Mouse (Mus musculus): ENCODE measurements around the gene Calu. TPM values are rescaled to one million over a fixed set of nuclear protein-coding genes. Genes with fewer than 3 reads are reported as not detected.

Gene Calu
- polyA plus RNA-seq, 1 experiment from 2014 or later: 384 TPM

DNA sequence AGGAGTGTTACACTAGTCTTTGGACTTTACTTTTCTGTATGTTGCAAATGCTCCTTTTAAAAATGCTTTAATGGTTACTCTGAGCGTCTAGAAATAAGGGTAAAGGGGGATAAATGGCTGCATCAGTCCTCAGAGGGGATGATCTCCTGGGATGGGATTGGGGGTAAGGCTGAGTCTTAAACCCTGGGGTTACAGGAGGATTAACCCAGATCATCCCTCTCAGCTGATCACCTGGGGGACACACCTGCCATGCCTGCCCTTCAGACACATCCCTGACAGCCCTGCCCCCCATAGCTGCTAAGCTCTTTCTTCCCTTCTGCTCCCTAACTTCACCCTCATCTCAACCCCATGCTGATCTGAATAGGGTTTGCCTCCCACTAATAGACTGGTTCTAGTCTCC is 46.4 kb downstream of the Calu start:
- Histone ChIP-seq H3K27me3 (ENCODE audit: control insufficient read depth, insufficient read depth, low read length) (no peaks in the 10 kb centered on the region), H3K4me1 (ENCODE audit: control insufficient read depth, insufficient read depth, low read length) (peaks cover 10% of the 10 kb centered on the region), H3K4me2 (replicated peaks; ENCODE audit: low read depth, low read length) (no peak overlapping the region), H3K36me3 (ENCODE audit: control insufficient read depth, insufficient read depth, low read length) (no peaks in the 10 kb centered on the region), H3K9me3 (ENCODE audit: control insufficient read depth, low read depth, low read length) (no peaks in the 10 kb centered on the region), H3K4me3 (ENCODE audit: low read depth, low read length) (no peak overlapping the region), H3K9ac (replicated peaks; ENCODE audit: low read depth, low read length) (no peak overlapping the region), H3K27ac (ENCODE audit: low read length) (no peak overlapping the region)
- 54% methylated on average over 1 of the region's 1 CpGs for WGBS
- no peak for ATAC-seq (ENCODE audit: insufficient number of reproducible peaks, insufficient read depth, low FRiP score, low read depth)

DNA sequence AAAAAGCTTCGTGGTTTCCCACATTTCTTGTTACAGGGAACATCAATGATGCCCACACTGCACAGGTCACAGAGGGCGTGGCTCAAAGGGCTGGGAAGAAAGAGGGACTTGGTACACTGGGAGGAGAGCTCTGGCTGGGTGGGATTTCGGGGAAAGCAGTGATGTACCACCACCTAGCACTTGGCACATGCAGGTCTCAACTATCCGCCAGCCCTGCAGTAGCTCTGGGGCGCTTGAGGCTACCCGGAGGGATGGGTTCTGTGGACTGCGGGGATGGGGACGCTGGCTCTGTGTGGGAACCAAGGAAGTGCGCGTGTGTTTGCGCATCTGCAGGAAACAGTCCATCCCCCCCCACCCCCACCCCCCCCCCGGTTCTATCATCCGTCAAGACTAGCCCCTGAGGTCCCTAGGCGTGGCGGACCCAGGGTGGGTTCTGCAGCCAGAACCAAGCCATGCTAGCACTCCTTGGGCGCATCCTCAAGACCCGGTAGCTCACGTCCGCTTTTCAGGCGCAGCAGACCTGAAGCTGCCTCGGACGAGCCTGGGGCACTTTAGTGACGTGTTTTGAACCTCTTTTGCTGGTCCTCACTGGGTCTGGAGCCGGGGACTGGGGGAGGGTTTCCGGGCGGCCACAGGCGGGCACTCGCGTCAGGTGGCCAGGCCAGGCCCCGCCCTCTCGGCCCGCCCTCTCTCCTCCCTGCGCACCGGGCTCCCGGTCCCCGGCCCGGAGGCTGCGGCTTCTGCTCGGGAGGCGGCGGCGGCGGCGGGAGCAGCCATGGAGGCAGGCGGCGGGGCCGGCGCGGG is 48.2 kb downstream of the Calu start, which contains the start of gene Ccdc136:
Gene Ccdc136 (plus strand): TSS at position 400 of the 804 bp plus-strand sequence.
- Histone ChIP-seq H3K27ac (ENCODE audit: low read length) (peak within 1 kb of the TSS; percentile 53; the same call in 1 of the 2 replicates), H3K4me3 (ENCODE audit: low read depth, low read length) (peak within 1 kb of the TSS; percentile 63), H3K9ac (replicated peaks; ENCODE audit: low read depth, low read length) (peak within 1 kb of the TSS; percentile 55), H3K4me2 (replicated peaks; ENCODE audit: low read depth, low read length) (peak within 1 kb of the TSS; percentile 89), H3K27me3 (ENCODE audit: control insufficient read depth, insufficient read depth, low read length) (no peaks in the 10 kb centered on the region), H3K36me3 (ENCODE audit: control insufficient read depth, insufficient read depth, low read length) (no peaks in the 10 kb centered on the region), H3K4me1 (ENCODE audit: control insufficient read depth, insufficient read depth, low read length) (peaks cover 10% of the 10 kb centered on the region), H3K9me3 (ENCODE audit: control insufficient read depth, low read depth, low read length) (no peaks in the 10 kb centered on the region)
- ATAC-seq (ENCODE audit: insufficient number of reproducible peaks, insufficient read depth, low FRiP score, low read depth): peak; percentile 92
- 1% methylated on average over 46 of the region's 49 CpGs for WGBS

DNA sequence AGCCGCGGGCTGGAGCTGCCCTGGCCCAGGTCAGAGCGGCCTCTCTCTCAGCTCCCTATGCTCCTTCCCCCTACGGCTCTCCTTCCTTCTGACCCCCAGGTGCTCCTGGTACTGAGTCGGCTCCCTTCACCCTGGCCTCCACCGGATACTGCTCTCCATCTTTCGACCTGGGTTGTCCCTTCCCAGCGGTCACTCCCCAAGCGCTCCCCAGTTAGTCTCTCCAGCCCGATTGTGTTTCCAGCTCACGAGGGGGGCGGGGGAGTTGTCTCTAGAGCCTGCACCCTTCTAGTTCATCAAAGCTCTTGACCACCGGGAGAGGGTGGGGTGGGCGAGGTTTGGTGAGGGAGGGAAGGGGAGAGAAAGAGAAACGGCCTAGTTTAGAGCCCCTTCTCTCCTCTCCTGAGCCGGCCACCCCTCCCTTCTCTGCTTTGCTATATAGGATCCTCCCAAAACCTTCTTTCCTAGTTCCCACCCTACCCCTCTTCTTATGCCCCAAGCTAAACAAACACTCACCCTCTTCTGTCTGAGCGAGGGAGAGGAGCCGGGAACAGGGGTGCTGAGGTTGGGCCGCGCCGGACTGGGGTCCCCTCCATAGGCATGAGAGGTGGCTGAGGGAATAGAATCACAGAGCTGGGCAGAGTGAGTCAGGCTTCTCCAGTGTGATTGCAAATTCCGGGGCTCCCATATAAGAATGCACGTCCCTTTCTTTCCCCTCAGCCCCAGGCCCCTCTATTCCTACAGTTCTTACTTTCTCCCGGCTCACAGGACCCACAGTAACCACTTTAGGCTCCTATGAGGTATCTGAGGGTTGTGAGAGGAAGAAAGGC is 49.1 kb downstream of the Calu start:
- H3K4me1 ChIP-seq (ENCODE audit: control insufficient read depth, insufficient read depth, low read length): peaks cover 10% of the 10 kb centered on the region
- no peaks in the 10 kb centered on the region for H3K27me3 ChIP-seq (ENCODE audit: control insufficient read depth, insufficient read depth, low read length)
- H3K36me3 ChIP-seq (ENCODE audit: control insufficient read depth, insufficient read depth, low read length): no peaks in the 10 kb centered on the region
- no peaks in the 10 kb centered on the region for H3K9me3 ChIP-seq (ENCODE audit: control insufficient read depth, low read depth, low read length)
- peak; percentile 77 for ATAC-seq (ENCODE audit: insufficient number of reproducible peaks, insufficient read depth, low FRiP score, low read depth)
- peak overlapping the region; percentile 63 for H3K4me3 ChIP-seq (ENCODE audit: low read depth, low read length)
- H3K27ac ChIP-seq (ENCODE audit: low read length): peak overlapping the region; percentile 53; the same call in 1 of the 2 replicates
- WGBS: 1% methylated on average over 24 of the region's 24 CpGs
- peak overlapping the region; percentile 89 for H3K4me2 ChIP-seq (replicated peaks; ENCODE audit: low read depth, low read length)
- H3K9ac ChIP-seq (replicated peaks; ENCODE audit: low read depth, low read length): peak overlapping the region; percentile 55

DNA sequence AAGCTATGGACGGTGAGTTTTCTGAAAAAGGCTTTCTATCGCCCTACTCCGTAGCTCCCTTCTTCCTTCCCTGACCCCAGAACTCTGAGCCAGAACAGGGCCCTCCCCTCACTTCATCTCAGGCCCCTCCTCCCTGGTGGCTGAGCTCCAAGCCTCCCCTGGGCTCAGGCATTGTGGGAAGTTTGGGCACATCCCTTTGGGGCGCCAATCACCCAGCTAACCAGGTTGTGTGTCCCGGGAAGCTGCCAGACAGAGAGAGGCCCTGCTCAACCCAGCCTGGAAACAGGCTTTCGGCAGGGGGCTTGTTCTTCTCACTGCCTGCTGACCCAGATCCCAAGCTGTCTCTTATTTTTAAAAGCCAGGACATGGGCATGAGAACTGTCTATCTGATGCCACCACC is 49.7 kb downstream of the Calu start:
- Histone ChIP-seq H3K27ac (ENCODE audit: low read length) (no peak overlapping the region; the same call in 1 of the 2 replicates), H3K27me3 (ENCODE audit: control insufficient read depth, insufficient read depth, low read length) (no peaks in the 10 kb centered on the region), H3K4me1 (ENCODE audit: control insufficient read depth, insufficient read depth, low read length) (peaks cover 10% of the 10 kb centered on the region), H3K9me3 (ENCODE audit: control insufficient read depth, low read depth, low read length) (no peaks in the 10 kb centered on the region), H3K36me3 (ENCODE audit: control insufficient read depth, insufficient read depth, low read length) (no peaks in the 10 kb centered on the region), H3K4me3 (ENCODE audit: low read depth, low read length) (peak overlapping the region; percentile 63), H3K4me2 (replicated peaks; ENCODE audit: low read depth, low read length) (peak overlapping the region; percentile 89), H3K9ac (replicated peaks; ENCODE audit: low read depth, low read length) (no peak overlapping the region)
- 11% methylated on average over 6 of the region's 6 CpGs for WGBS
- no peak for ATAC-seq (ENCODE audit: insufficient number of reproducible peaks, insufficient read depth, low FRiP score, low read depth)

DNA sequence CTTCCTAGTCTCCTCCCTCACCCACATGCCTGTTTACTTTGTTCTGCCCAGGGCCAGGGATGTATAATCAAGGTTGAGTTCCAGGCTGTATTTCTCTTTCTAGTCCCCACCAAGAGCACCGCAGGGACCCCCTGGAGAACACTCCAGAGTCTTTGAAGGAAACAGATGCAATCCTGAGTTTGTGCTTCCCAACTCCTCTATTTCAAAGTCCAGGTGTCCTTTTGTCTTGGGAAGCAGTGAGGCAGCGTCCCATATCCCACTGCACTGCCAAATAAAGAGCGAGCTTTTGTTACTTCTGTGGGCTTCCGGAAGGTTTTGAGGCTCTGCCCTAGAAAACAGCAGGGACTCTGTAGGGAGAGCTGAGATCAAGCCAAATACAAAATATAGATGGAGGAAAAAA is 52.0 kb downstream of the Calu start:
- Histone ChIP-seq H3K4me3 (ENCODE audit: low read depth, low read length) (no peak overlapping the region), H3K36me3 (ENCODE audit: control insufficient read depth, insufficient read depth, low read length) (no peaks in the 10 kb centered on the region), H3K27ac (ENCODE audit: low read length) (no peak overlapping the region), H3K27me3 (ENCODE audit: control insufficient read depth, insufficient read depth, low read length) (no peaks in the 10 kb centered on the region), H3K4me1 (ENCODE audit: control insufficient read depth, insufficient read depth, low read length) (peaks cover 10% of the 10 kb centered on the region), H3K9ac (replicated peaks; ENCODE audit: low read depth, low read length) (no peak overlapping the region), H3K4me2 (replicated peaks; ENCODE audit: low read depth, low read length) (no peak overlapping the region), H3K9me3 (ENCODE audit: control insufficient read depth, low read depth, low read length) (no peaks in the 10 kb centered on the region)
- no peak for ATAC-seq (ENCODE audit: insufficient number of reproducible peaks, insufficient read depth, low FRiP score, low read depth)
- 83% methylated on average over 4 of the region's 4 CpGs for WGBS

DNA sequence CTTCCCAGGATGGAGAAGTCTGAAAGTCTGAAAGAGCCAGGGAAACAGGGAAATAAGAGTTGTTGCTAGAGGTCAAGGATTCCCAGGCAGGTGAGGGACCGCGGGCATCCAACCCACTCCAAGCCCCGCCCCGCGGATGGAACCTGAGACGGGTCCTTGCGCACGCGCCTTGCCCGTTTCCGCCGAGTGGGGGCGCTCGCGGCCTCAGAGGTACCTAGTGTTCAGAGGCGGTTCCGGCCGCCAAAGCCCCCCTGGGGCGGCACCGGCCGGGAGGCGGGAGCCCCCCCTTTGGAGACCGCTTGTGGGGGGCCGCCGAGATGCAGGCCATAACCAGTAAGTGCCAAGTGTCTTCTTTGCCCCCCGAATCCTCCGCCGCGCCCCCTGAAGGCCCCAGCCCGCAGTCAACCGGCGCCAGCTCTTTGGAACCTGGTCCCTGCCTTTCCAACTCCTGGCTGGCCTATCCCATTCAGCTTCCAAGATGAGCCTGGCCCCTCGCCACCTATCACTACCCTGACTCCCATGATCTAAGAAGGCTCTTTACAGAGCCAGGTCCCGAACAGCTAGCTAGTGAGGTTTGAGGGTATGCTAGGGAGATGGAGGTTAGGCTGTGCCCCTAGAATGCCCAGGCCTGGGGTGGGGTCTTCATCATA is 54.9 kb downstream of the Calu start:
- Histone ChIP-seq H3K4me2 (replicated peaks; ENCODE audit: low read depth, low read length) (no peak overlapping the region; the same call in 1 of the 2 replicates), H3K9ac (replicated peaks; ENCODE audit: low read depth, low read length) (no peak overlapping the region), H3K36me3 (ENCODE audit: control insufficient read depth, insufficient read depth, low read length) (no peaks in the 10 kb centered on the region), H3K27me3 (ENCODE audit: control insufficient read depth, insufficient read depth, low read length) (no peaks in the 10 kb centered on the region), H3K4me3 (ENCODE audit: low read depth, low read length) (no peak overlapping the region; the same call in 1 of the 2 replicates), H3K27ac (ENCODE audit: low read length) (no peak overlapping the region), H3K9me3 (ENCODE audit: control insufficient read depth, low read depth, low read length) (no peaks in the 10 kb centered on the region), H3K4me1 (ENCODE audit: control insufficient read depth, insufficient read depth, low read length) (no peaks in the 10 kb centered on the region)
- ATAC-seq (ENCODE audit: insufficient number of reproducible peaks, insufficient read depth, low FRiP score, low read depth): 0 out of 2 replicates have a peak, but pooled peaks have one; percentile 23
- WGBS: 9% methylated on average over 34 of the region's 34 CpGs

DNA sequence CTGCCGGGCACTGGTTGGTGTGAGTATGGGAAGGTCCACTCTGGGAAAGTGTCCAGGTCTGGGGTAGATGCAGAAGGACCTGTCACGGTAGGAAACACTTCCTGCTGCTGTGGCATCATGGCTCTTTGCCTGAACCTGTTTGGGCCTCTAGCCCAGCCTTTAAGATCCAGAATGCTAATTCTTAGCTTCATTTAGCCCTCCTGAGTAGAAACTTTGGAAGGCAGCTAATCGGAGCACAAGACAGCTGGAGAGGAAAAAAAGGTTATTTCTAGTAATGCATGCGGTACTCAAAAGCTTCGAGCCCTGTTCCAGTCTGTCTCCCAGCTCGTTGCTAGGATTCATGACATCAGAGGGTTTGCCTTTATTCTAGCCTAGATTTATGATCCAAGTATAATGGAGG is 58.5 kb downstream of the Calu start:
- no peak overlapping the region for H3K4me2 ChIP-seq (replicated peaks; ENCODE audit: low read depth, low read length)
- no peaks in the 10 kb centered on the region for H3K4me1 ChIP-seq (ENCODE audit: control insufficient read depth, insufficient read depth, low read length)
- no peaks in the 10 kb centered on the region for H3K27me3 ChIP-seq (ENCODE audit: control insufficient read depth, insufficient read depth, low read length)
- no peak overlapping the region for H3K27ac ChIP-seq (ENCODE audit: low read length)
- 79% methylated on average over 6 of the region's 6 CpGs for WGBS
- peaks cover 5% of the 10 kb centered on the region; the same call in 1 of the 2 replicates for H3K36me3 ChIP-seq (ENCODE audit: control insufficient read depth, insufficient read depth, low read length)
- H3K9me3 ChIP-seq (ENCODE audit: control insufficient read depth, low read depth, low read length): no peaks in the 10 kb centered on the region
- H3K9ac ChIP-seq (replicated peaks; ENCODE audit: low read depth, low read length): no peak overlapping the region
- ATAC-seq (ENCODE audit: insufficient number of reproducible peaks, insufficient read depth, low FRiP score, low read depth): no peak
- H3K4me3 ChIP-seq (ENCODE audit: low read depth, low read length): no peak overlapping the region

DNA sequence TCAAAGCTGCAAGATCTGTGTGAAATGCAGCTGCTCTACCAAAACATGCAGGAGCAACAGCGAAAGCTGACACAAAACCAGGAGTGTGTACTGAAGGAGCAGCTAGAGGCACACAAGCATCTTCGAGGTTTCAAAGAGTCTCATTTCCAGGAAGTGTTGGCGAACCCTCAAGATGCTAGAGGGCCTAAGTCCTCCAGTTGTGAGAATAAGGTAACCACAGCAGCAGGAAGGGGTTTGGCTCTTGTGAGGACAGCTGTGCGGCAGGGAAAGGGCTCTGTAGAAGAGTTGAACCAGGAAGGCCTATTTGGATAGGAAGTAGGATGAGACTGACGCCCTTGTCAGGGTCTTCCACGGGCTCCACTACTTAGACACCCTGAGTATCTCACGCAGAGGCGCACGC is 67.6 kb downstream of the Calu start:
- peaks cover 8% of the 10 kb centered on the region; the same call in 1 of the 2 replicates for H3K36me3 ChIP-seq (ENCODE audit: control insufficient read depth, insufficient read depth, low read length)
- 78% methylated on average over 9 of the region's 9 CpGs for WGBS
- no peak overlapping the region for H3K4me2 ChIP-seq (replicated peaks; ENCODE audit: low read depth, low read length)
- no peaks in the 10 kb centered on the region for H3K9me3 ChIP-seq (ENCODE audit: control insufficient read depth, low read depth, low read length)
- no peak overlapping the region for H3K9ac ChIP-seq (replicated peaks; ENCODE audit: low read depth, low read length)
- H3K27ac ChIP-seq (ENCODE audit: low read length): no peak overlapping the region
- no peak for ATAC-seq (ENCODE audit: insufficient number of reproducible peaks, insufficient read depth, low FRiP score, low read depth)
- H3K4me3 ChIP-seq (ENCODE audit: low read depth, low read length): no peak overlapping the region
- no peaks in the 10 kb centered on the region for H3K27me3 ChIP-seq (ENCODE audit: control insufficient read depth, insufficient read depth, low read length)
- H3K4me1 ChIP-seq (ENCODE audit: control insufficient read depth, insufficient read depth, low read length): no peaks in the 10 kb centered on the region
